Mouse (Mus musculus): ENCODE data around the gene Aoc2. TPM values are rescaled to one million over a fixed set of nuclear protein-coding genes. Genes with fewer than 3 reads are reported as not detected.

Aoc2 gene
- polyA plus RNA-seq, 1 experiment from 2014 or later = 1.7 TPM

- 74% methylated on average over 10 of the region's 10 CpGs for WGBS
- no peaks in the 10 kb centered on the region for H3K27me3 ChIP-seq
- ATAC-seq (replicated peaks; ENCODE audit: low FRiP score) = no peak
These were observed 22.4 kb downstream of the Aoc2 start for GRCm38 (mm10) chr11:101347083-101347775.

GRCm38 (mm10) chr11:101348774-101349173 is 23.9 kb downstream of the Aoc2 start:
- WGBS = 70% methylated on average over 7 of the region's 7 CpGs
- Histone ChIP-seq H3K9me3 (replicated peaks) (no peaks in the 10 kb centered on the region), H3K4me2 (no peak overlapping the region), H3K36me3 (no peaks in the 10 kb centered on the region), H3K27me3 (no peaks in the 10 kb centered on the region), H3K9ac (no peak overlapping the region), H3K4me3 (replicated peaks) (no peak overlapping the region), H3K27ac (no peak overlapping the region), H3K4me1 (peaks cover 6% of the 10 kb centered on the region; the same call in 1 of the 2 replicates)
- ATAC-seq (replicated peaks; ENCODE audit: low FRiP score) = no peak

More at GRCm38 (mm10) chr11:101347083-101347775, 22.4 kb downstream of the Aoc2 start:
- Histone ChIP-seq H3K4me2 (no peak overlapping the region), H3K4me1 (peaks cover 6% of the 10 kb centered on the region; the same call in 1 of the 2 replicates), H3K9ac (no peak overlapping the region), H3K27ac (no peak overlapping the region), H3K4me3 (replicated peaks) (no peak overlapping the region), H3K9me3 (replicated peaks) (no peaks in the 10 kb centered on the region), H3K36me3 (no peaks in the 10 kb centered on the region)

DNA sequence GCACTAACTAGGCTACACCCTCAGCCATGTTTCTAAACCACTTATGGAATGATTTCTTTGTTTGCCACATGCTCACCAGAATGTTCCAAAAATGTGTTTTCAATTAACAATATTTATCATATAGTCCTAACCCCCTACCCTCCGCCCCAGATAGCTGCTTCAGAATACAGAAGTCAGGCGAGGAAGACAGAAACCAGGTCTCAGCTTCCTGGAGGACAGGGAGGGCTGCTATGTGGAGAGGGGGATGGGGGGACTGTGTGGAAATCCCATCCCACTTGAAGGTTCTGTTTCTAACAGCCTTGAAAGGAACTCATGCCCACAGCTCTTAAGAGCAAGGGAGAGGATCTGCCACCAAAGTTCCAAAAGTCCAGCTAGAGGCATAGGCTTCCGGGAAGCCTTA is 24.4 kb downstream of the Aoc2 start:
- ATAC-seq (replicated peaks; ENCODE audit: low FRiP score) = no peak
- H3K27ac ChIP-seq = no peak overlapping the region
- WGBS = 80% methylated on average over 3 of the region's 3 CpGs

GRCm38 (mm10) chr11:101351100-101351720 is 26.3 kb downstream of the Aoc2 start:
- Histone ChIP-seq H3K4me3 (replicated peaks) (no peak overlapping the region), H3K9ac (no peak overlapping the region), H3K27ac (no peak overlapping the region), H3K4me2 (no peak overlapping the region), H3K9me3 (replicated peaks) (no peaks in the 10 kb centered on the region), H3K27me3 (no peaks in the 10 kb centered on the region), H3K4me1 (peaks cover 6% of the 10 kb centered on the region; the same call in 1 of the 2 replicates), H3K36me3 (no peaks in the 10 kb centered on the region)
- no peak for ATAC-seq (replicated peaks; ENCODE audit: low FRiP score)
- 49% methylated on average over 11 of the region's 11 CpGs for WGBS

More for the DNA sequence above, 24.4 kb downstream of the Aoc2 start:
- Histone ChIP-seq H3K4me3 (replicated peaks) (no peak overlapping the region), H3K36me3 (no peaks in the 10 kb centered on the region), H3K27me3 (no peaks in the 10 kb centered on the region), H3K9ac (no peak overlapping the region), H3K4me2 (no peak overlapping the region), H3K4me1 (peaks cover 6% of the 10 kb centered on the region; the same call in 1 of the 2 replicates), H3K9me3 (replicated peaks) (no peaks in the 10 kb centered on the region)

DNA sequence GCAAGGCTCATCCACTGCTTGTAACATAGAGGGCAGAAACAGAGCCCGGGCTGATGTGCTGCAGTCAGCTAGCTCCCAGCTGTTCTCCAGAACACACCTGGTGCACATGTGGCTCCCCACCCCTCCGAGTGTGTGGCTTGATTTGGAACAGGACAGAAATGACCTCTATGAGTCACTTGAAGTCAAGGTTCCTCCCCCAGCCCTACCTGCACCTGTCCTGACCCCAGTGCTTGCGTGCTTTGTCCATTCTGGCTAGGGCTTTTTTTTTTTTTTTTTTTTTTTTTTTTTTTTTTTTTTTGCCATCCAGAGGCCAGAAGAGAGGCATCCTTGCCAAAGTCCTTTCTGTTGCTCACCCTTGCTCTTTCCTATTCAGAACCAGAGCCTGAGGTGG is 26.9 kb downstream of the Aoc2 start:
- ATAC-seq (replicated peaks; ENCODE audit: low FRiP score) = no peak
- no peaks in the 10 kb centered on the region for H3K27me3 ChIP-seq
- H3K4me1 ChIP-seq = peaks cover 6% of the 10 kb centered on the region; the same call in 1 of the 2 replicates
- H3K4me3 ChIP-seq (replicated peaks) = no peak overlapping the region
- WGBS = 56% methylated on average over 3 of the region's 3 CpGs
- no peaks in the 10 kb centered on the region for H3K9me3 ChIP-seq (replicated peaks)
- no peak overlapping the region for H3K9ac ChIP-seq
- no peak overlapping the region for H3K4me2 ChIP-seq
- H3K36me3 ChIP-seq = no peaks in the 10 kb centered on the region
- H3K27ac ChIP-seq = no peak overlapping the region

DNA sequence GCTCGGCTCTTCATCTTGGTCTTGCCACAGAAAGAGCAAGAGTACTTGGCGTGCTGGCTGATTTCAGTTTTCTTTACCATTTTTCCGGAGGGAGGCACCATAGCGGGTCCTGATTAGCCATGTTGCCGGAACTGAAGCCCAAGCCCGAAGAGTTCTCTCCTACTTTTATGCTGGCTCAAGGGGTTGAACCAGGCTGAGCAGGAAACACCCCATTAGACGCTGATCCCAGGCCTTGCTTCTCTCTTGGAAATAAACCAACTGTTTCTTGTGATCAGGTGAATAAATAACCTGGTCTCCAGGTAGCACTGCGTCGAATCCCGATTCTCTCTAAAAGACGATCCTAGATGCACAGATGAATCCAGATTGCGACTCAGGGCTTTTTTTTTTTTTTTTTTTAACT is 28.6 kb downstream of the Aoc2 start:
- H3K27me3 ChIP-seq = no peaks in the 10 kb centered on the region
- peak overlapping the region; percentile 14; the same call in 1 of the 2 replicates for H3K27ac ChIP-seq
- no peaks in the 10 kb centered on the region for H3K36me3 ChIP-seq
- WGBS = 73% methylated on average over 12 of the region's 12 CpGs
- H3K9ac ChIP-seq = no peak overlapping the region
- H3K9me3 ChIP-seq (replicated peaks) = no peaks in the 10 kb centered on the region
- peaks cover 6% of the 10 kb centered on the region; the same call in 1 of the 2 replicates for H3K4me1 ChIP-seq
- H3K4me2 ChIP-seq = no peak overlapping the region
- ATAC-seq (replicated peaks; ENCODE audit: low FRiP score) = no peak
- H3K4me3 ChIP-seq (replicated peaks) = no peak overlapping the region

GRCm38 (mm10) chr11:101354438-101355010 is 29.7 kb downstream of the Aoc2 start:
- 84% methylated on average over 5 of the region's 5 CpGs for WGBS
- no peak for ATAC-seq (replicated peaks; ENCODE audit: low FRiP score)
- Histone ChIP-seq H3K27me3 (no peaks in the 10 kb centered on the region), H3K9ac (no peak overlapping the region), H3K36me3 (no peaks in the 10 kb centered on the region), H3K9me3 (replicated peaks) (no peaks in the 10 kb centered on the region), H3K4me2 (no peak overlapping the region), H3K4me1 (peaks cover 8% of the 10 kb centered on the region), H3K4me3 (replicated peaks) (no peak overlapping the region), H3K27ac (no peak overlapping the region)

GRCm38 (mm10) chr11:101355916-101356315 is 31.1 kb downstream of the Aoc2 start:
- no peak overlapping the region for H3K4me2 ChIP-seq
- H3K4me1 ChIP-seq = peaks cover 21% of the 10 kb centered on the region
- no peak for ATAC-seq (replicated peaks; ENCODE audit: low FRiP score)
- H3K27ac ChIP-seq = no peak overlapping the region
- no peaks in the 10 kb centered on the region for H3K36me3 ChIP-seq
- H3K9ac ChIP-seq = no peak overlapping the region
- no peaks in the 10 kb centered on the region for H3K9me3 ChIP-seq (replicated peaks)
- no peaks in the 10 kb centered on the region for H3K27me3 ChIP-seq
- 86% methylated on average over 2 of the region's 2 CpGs for WGBS
- no peak overlapping the region for H3K4me3 ChIP-seq (replicated peaks)

DNA sequence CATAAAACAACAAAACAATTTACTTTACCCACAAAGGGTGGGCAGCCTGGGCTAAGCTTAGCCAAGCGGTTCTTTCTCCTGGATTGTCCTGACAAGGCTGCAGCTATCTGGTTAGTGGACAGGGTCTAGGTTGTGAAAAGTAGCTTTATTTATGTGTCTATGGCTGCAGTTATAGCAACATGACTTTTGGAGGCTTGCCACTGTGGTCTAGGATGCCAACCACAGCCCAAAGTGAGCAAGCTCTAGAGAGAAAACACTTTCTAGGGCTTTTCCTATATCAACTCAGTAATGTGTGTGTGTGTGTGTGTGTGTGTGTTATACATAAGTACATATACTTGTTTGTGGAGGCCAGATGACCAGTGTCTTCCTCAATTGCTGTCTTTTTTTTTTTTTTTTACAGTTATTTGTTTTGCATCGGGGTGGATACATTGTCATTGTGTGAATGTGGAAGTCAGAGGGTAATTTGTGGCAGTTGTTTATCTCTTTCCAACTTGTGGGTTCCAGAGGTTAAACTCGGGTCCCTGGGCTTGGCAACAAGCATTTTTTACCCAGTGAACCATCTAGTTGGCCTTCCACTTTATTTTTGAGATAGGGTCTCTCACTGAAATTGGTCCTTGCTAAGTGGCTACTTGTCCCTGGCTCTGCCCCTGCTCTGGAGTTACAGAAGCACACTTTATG is 32.8 kb downstream of the Aoc2 start:
- 83% methylated on average over 3 of the region's 3 CpGs for WGBS
- no peak for ATAC-seq (replicated peaks; ENCODE audit: low FRiP score)
- Histone ChIP-seq H3K27me3 (no peaks in the 10 kb centered on the region), H3K4me2 (no peak overlapping the region), H3K4me3 (replicated peaks) (no peak overlapping the region), H3K27ac (no peak overlapping the region), H3K36me3 (no peaks in the 10 kb centered on the region), H3K4me1 (peaks cover 25% of the 10 kb centered on the region), H3K9ac (no peak overlapping the region), H3K9me3 (replicated peaks) (no peaks in the 10 kb centered on the region)

DNA sequence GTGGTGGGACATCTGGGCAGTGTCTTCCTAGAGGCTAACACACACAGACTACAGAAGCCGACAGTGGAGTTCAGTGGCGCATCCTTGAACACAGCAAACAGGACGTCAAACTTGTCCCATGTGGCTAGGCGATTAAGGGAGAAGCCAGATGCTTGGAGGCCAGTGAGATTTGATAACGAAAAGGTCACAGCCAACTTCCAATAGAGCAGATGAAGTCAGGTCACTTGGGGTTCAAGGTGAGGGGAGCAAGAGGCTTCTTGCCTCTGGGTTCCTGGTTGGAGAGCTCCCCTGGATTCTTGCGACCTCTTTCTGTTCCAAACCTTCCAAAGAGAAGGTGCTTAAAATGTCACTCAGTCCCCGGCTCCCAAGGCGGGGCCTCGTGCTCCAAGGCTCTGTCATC is 34.9 kb downstream of the Aoc2 start:
- Histone ChIP-seq H3K27ac (peak overlapping the region; percentile 64), H3K9me3 (replicated peaks) (no peaks in the 10 kb centered on the region)
- no peak for ATAC-seq (replicated peaks; ENCODE audit: low FRiP score)

DNA sequence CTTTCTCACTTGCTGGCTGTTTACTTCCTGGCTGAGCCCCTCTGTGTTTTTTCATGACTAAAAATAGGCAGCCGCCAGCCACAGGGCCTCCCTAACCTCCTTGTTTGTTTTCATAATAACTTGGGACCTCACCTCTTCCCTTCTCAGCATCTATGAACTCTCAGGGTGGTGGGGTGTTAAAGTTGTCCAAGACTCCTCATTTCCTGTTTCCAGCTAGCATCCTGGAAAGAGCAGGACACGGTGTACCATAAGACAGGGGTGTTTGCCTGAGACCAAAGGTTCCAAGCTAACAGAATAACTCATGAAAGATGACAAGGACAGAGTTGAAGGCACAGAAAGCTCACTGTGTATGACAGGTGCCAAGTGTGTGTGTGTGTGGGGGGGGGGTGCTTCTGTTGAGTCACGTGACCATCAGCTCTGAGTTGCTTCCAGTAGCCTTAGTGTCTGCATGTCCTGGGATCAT is 35.8 kb downstream of the Aoc2 start:
- WGBS = 36% methylated on average over 3 of the region's 3 CpGs

More for the DNA sequence above, 34.9 kb downstream of the Aoc2 start:
- Histone ChIP-seq H3K4me1 (peaks cover 32% of the 10 kb centered on the region), H3K4me3 (replicated peaks) (no peak overlapping the region), H3K4me2 (no peak overlapping the region), H3K27me3 (no peaks in the 10 kb centered on the region), H3K36me3 (no peaks in the 10 kb centered on the region), H3K9ac (no peak overlapping the region)
- 61% methylated on average over 9 of the region's 9 CpGs for WGBS

GRCm38 (mm10) chr11:101364531-101364931 is 39.7 kb downstream of the Aoc2 start:
- H3K4me2 ChIP-seq = no peak overlapping the region
- no peaks in the 10 kb centered on the region for H3K27me3 ChIP-seq
- 78% methylated on average over 5 of the region's 5 CpGs for WGBS
- H3K9me3 ChIP-seq (replicated peaks) = no peaks in the 10 kb centered on the region
- ATAC-seq (replicated peaks; ENCODE audit: low FRiP score) = no peak
- no peaks in the 10 kb centered on the region for H3K36me3 ChIP-seq
- H3K9ac ChIP-seq = no peak overlapping the region
- H3K27ac ChIP-seq = peak overlapping the region; percentile 52
- H3K4me1 ChIP-seq = peaks cover 30% of the 10 kb centered on the region
- no peak overlapping the region for H3K4me3 ChIP-seq (replicated peaks)

More for the DNA sequence above, 35.8 kb downstream of the Aoc2 start:
- no peaks in the 10 kb centered on the region for H3K36me3 ChIP-seq
- H3K4me1 ChIP-seq = peaks cover 32% of the 10 kb centered on the region
- no peaks in the 10 kb centered on the region for H3K9me3 ChIP-seq (replicated peaks)
- H3K27ac ChIP-seq = peak overlapping the region; percentile 64
- no peaks in the 10 kb centered on the region for H3K27me3 ChIP-seq
- H3K4me2 ChIP-seq = no peak overlapping the region
- no peak overlapping the region for H3K4me3 ChIP-seq (replicated peaks)
- ATAC-seq (replicated peaks; ENCODE audit: low FRiP score) = 0 out of 2 replicates have a peak, but pooled peaks have one; percentile 26
- H3K9ac ChIP-seq = no peak overlapping the region

All from kidney, embryonic 15.5 days (tissue).